Mouse (Mus musculus) limb, embryonic 10.5 days (tissue): ENCODE results near the gene Pgf. TPM values are rescaled to one million over a fixed set of nuclear protein-coding genes. Genes with fewer than 3 reads are reported as not detected.
"Not testable (repeated sequence)": the region's sequence is repeated elsewhere in the genome, so short reads cannot be mapped to it uniquely, and the experiment has no call there.

Experiments used
- DNase-seq: peaks from one replicate; pipeline ENCODE4 v3.0.0-alpha.2; 2017; ENCODE audit warnings: low spot score
- H3K27ac ChIP-seq: fragments of 300-500 bp; sonication (generic); 2 replicates; pipeline ENCODE4 v1.5.1; 2016; ENCODE audit warnings: mild to moderate bottlenecking
- H3K27me3 ChIP-seq: fragments of 300-500 bp; sonication (generic); 2 replicates; pipeline ENCODE4 v1.6.1; 2016; ENCODE audit warnings: low read depth, mild to moderate bottlenecking; ENCODE audit not compliant: poor library complexity, severe bottlenecking
- H3K36me3 ChIP-seq: fragments of 300-500 bp; sonication (generic); 2 replicates; pipeline ENCODE4 v1.6.1; 2016; ENCODE audit warnings: mild to moderate bottlenecking, moderate library complexity
- H3K4me1 ChIP-seq: fragments of 300-500 bp; sonication (generic); 2 replicates; pipeline ENCODE4 v1.6.1; 2016
- H3K4me3 ChIP-seq: fragments of 300-500 bp; sonication (generic); 2 replicates; pipeline ENCODE4 v1.5.1; 2016; ENCODE audit warnings: mild to moderate bottlenecking, moderate library complexity
- H3K9me3 ChIP-seq: fragments of 300-500 bp; sonication (generic); replicated peaks from 2 replicates; pipeline ENCODE4 v1.6.1; 2016; ENCODE audit warnings: mild to moderate bottlenecking
- WGBS: fragments of 180-500 bp; shearing (Covaris S2); methylation state at CpG from one replicate; pipeline ENCODE4 v1.1.7; 2016; 5-methylcytosine and 5-hydroxymethylcytosine counted together
- polyA plus RNA-seq: library from polyadenylated mRNA; unstranded; fragments of >200 nt; fragmentation: Nextera tagmentation; extraction: Ambion mirVana; gene quantifications from 2 replicates; pipeline ENCODE4 v1.2.1, GENCODE M21; 2016

Pgf gene
- polyA plus RNA-seq, 1 experiment from 2014 or later = 9.6 TPM

- Histone ChIP-seq H3K9me3 (no peaks in the 10 kb centered on the region), H3K4me3 (peak overlapping the region; percentile 20; the same call in 1 of the 2 replicates), H3K36me3 (no peaks in the 10 kb centered on the region), H3K27ac (peak overlapping the region; percentile 46), H3K27me3 (peaks cover 40% of the 10 kb centered on the region), H3K4me1 (peaks cover 34% of the 10 kb centered on the region)
- no peak for DNase-seq
- WGBS = 37% methylated on average over 10 of the region's 11 CpGs
These were observed 31.2 kb downstream of the Pgf start for GRCm38 (mm10) chr12:85146355-85146754.

GRCm38 (mm10) chr12:85145630-85146029 is 32.0 kb downstream of the Pgf start:
- 76% methylated on average over 9 of the region's 9 CpGs for WGBS
- Histone ChIP-seq H3K36me3 (no peaks in the 10 kb centered on the region), H3K4me3 (no peak overlapping the region), H3K27me3 (peaks cover 40% of the 10 kb centered on the region), H3K9me3 (no peaks in the 10 kb centered on the region), H3K4me1 (peaks cover 26% of the 10 kb centered on the region), H3K27ac (peak overlapping the region; percentile 53; the same call in 1 of the 2 replicates)
- DNase-seq = no peak

- no peak for DNase-seq
- no peak overlapping the region for H3K27ac ChIP-seq
- no peaks in the 10 kb centered on the region for H3K9me3 ChIP-seq
- WGBS = 94% methylated on average over 4 of the region's 4 CpGs
- peaks cover 40% of the 10 kb centered on the region for H3K27me3 ChIP-seq
- H3K36me3 ChIP-seq = no peaks in the 10 kb centered on the region
- H3K4me1 ChIP-seq = peaks cover 28% of the 10 kb centered on the region
- no peak overlapping the region for H3K4me3 ChIP-seq
These were observed 32.8 kb downstream of the Pgf start for GRCm38 (mm10) chr12:85144821-85145220.

- WGBS = 74% methylated on average over 2 of the region's 2 CpGs
- not testable (repeated sequence) for H3K27ac ChIP-seq, DNase-seq, H3K36me3 ChIP-seq, H3K4me3 ChIP-seq, H3K9me3 ChIP-seq
- H3K4me1 ChIP-seq = peaks cover 28% of the 10 kb centered on the region
- peaks cover 40% of the 10 kb centered on the region; the same call in 1 of the 2 replicates for H3K27me3 ChIP-seq
These were observed 33.3 kb downstream of the Pgf start for GRCm38 (mm10) chr12:85144276-85144675.

GRCm38 (mm10) chr12:85142803-85143202 is 34.8 kb downstream of the Pgf start:
- H3K4me1 ChIP-seq = peaks cover 32% of the 10 kb centered on the region
- H3K36me3 ChIP-seq = no peaks in the 10 kb centered on the region
- peak; percentile 90 for DNase-seq
- no peaks in the 10 kb centered on the region for H3K9me3 ChIP-seq
- H3K27ac ChIP-seq = no peak overlapping the region
- H3K4me3 ChIP-seq = no peak overlapping the region
- peaks cover 37% of the 10 kb centered on the region; the same call in 1 of the 2 replicates for H3K27me3 ChIP-seq
- WGBS = 20% methylated on average over 4 of the region's 4 CpGs

- Histone ChIP-seq H3K27ac (no peak overlapping the region), H3K4me1 (peaks cover 21% of the 10 kb centered on the region), H3K36me3 (peaks cover under 1% of the 10 kb centered on the region; the same call in 1 of the 2 replicates), H3K9me3 (no peaks in the 10 kb centered on the region), H3K27me3 (peaks cover 29% of the 10 kb centered on the region; the same call in 1 of the 2 replicates), H3K4me3 (no peak overlapping the region)
- no peak for DNase-seq
- 85% methylated on average over 6 of the region's 6 CpGs for WGBS
These were observed 36.5 kb downstream of the Pgf start for GRCm38 (mm10) chr12:85141096-85141495.

- DNase-seq = no peak
- Histone ChIP-seq H3K4me1 (peaks cover 12% of the 10 kb centered on the region), H3K36me3 (peaks cover 10% of the 10 kb centered on the region), H3K9me3 (no peaks in the 10 kb centered on the region), H3K4me3 (no peak overlapping the region), H3K27me3 (peaks cover 29% of the 10 kb centered on the region; the same call in 1 of the 2 replicates), H3K27ac (no peak overlapping the region)
- 47% methylated on average over 18 of the region's 18 CpGs for WGBS
These were observed 37.4 kb downstream of the Pgf start for GRCm38 (mm10) chr12:85140036-85140701.

- Histone ChIP-seq H3K36me3 (peaks cover 41% of the 10 kb centered on the region), H3K4me3 (no peak overlapping the region), H3K4me1 (peaks cover 14% of the 10 kb centered on the region; the same call in 1 of the 2 replicates), H3K27ac (no peak overlapping the region), H3K27me3 (peaks cover 29% of the 10 kb centered on the region; the same call in 1 of the 2 replicates), H3K9me3 (no peaks in the 10 kb centered on the region)
- no peak for DNase-seq
- WGBS = 90% methylated on average over 4 of the region's 4 CpGs
These were observed 41.0 kb downstream of the Pgf start for GRCm38 (mm10) chr12:85136627-85137026.

GRCm38 (mm10) chr12:85135513-85136470 is 41.8 kb downstream of the Pgf start:
- 83% methylated on average over 19 of the region's 19 CpGs for WGBS
- Histone ChIP-seq H3K4me3 (no peak overlapping the region), H3K36me3 (peaks cover 50% of the 10 kb centered on the region), H3K27ac (no peak overlapping the region), H3K4me1 (peaks cover 14% of the 10 kb centered on the region; the same call in 1 of the 2 replicates), H3K9me3 (no peaks in the 10 kb centered on the region), H3K27me3 (peaks cover 22% of the 10 kb centered on the region; the same call in 1 of the 2 replicates)
- no peak for DNase-seq

- no peaks in the 10 kb centered on the region for H3K9me3 ChIP-seq
- no peak overlapping the region for H3K4me3 ChIP-seq
- WGBS = 89% methylated on average over 8 of the region's 8 CpGs
- H3K27ac ChIP-seq = no peak overlapping the region
- peaks cover 8% of the 10 kb centered on the region; the same call in 1 of the 2 replicates for H3K4me1 ChIP-seq
- H3K27me3 ChIP-seq = peaks cover 6% of the 10 kb centered on the region; the same call in 1 of the 2 replicates
- DNase-seq = no peak
- H3K36me3 ChIP-seq = peaks cover 65% of the 10 kb centered on the region
These were observed 43.4 kb downstream of the Pgf start for GRCm38 (mm10) chr12:85134043-85134794.

- H3K36me3 ChIP-seq = peaks cover 93% of the 10 kb centered on the region
- H3K27ac ChIP-seq = no peak overlapping the region
- H3K9me3 ChIP-seq = no peaks in the 10 kb centered on the region
- H3K27me3 ChIP-seq = no peaks in the 10 kb centered on the region
- H3K4me1 ChIP-seq = peaks cover 5% of the 10 kb centered on the region; the same call in 1 of the 2 replicates
- DNase-seq = no peak
- 92% methylated on average over 6 of the region's 6 CpGs for WGBS
- H3K4me3 ChIP-seq = no peak overlapping the region
These were observed 46.2 kb downstream of the Pgf start for GRCm38 (mm10) chr12:85131361-85131760.

GRCm38 (mm10) chr12:85129426-85129978 is 48.1 kb downstream of the Pgf start:
- 96% methylated on average over 9 of the region's 9 CpGs for WGBS
- no peak for DNase-seq
- H3K36me3 ChIP-seq = peaks cover 95% of the 10 kb centered on the region
- H3K4me3 ChIP-seq = no peak overlapping the region
- no peak overlapping the region for H3K27ac ChIP-seq
- H3K9me3 ChIP-seq = no peaks in the 10 kb centered on the region
- no peaks in the 10 kb centered on the region for H3K27me3 ChIP-seq
- H3K4me1 ChIP-seq = peaks cover 5% of the 10 kb centered on the region; the same call in 1 of the 2 replicates
